Mouse (Mus musculus): ENCODE measurements around the gene Ranbp3l. TPM values are rescaled to one million over a fixed set of nuclear protein-coding genes. Genes with fewer than 3 reads are reported as not detected.

Gene Ranbp3l
- 8.0 and 10.0 TPM in 2 replicates for polyA plus RNA-seq (2015; fragmentation: Nextera tagmentation; extraction: Ambion mirVana)

GRCm38 (mm10) chr15:8967573-8968228, at the start of gene Ranbp3l:
Ranbp3l (plus strand) TSS chr15:8967949.
- no peaks in the 10 kb centered on the region for H3K36me3 ChIP-seq (ENCODE audit: control insufficient read depth, insufficient read depth)
- H3K9ac ChIP-seq (replicated peaks; ENCODE audit: low read depth, low read length) = peak within 1 kb of the TSS; percentile 31
- H3K27ac ChIP-seq (ENCODE audit: low read length) = no peak within 1 kb of the TSS
- H3K9me3 ChIP-seq (ENCODE audit: control insufficient read depth, low read length) = no peaks in the 10 kb centered on the region
- peak within 1 kb of the TSS; percentile 28 for H3K4me3 ChIP-seq (replicated peaks; ENCODE audit: low read length)
- H3K4me2 ChIP-seq (ENCODE audit: low read length) = peak within 1 kb of the TSS; percentile 47
- peak; percentile 88 for ATAC-seq
- no peaks in the 10 kb centered on the region for H3K27me3 ChIP-seq (replicated peaks; ENCODE audit: control insufficient read depth, insufficient read depth, low read length)
- WGBS = 37% methylated on average over 18 of the region's 18 CpGs
- 0 out of 2 replicates have a peak, but pooled peaks cover 9% of the 10 kb centered on the region for H3K4me1 ChIP-seq (replicated peaks; ENCODE audit: control insufficient read depth, insufficient read depth, low read length)

- Histone ChIP-seq H3K36me3 (ENCODE audit: control insufficient read depth, insufficient read depth) (no peaks in the 10 kb centered on the region), H3K9ac (replicated peaks; ENCODE audit: low read depth, low read length) (no peak overlapping the region), H3K27me3 (replicated peaks; ENCODE audit: control insufficient read depth, insufficient read depth, low read length) (no peaks in the 10 kb centered on the region), H3K9me3 (ENCODE audit: control insufficient read depth, low read length) (no peaks in the 10 kb centered on the region), H3K27ac (ENCODE audit: low read length) (no peak overlapping the region), H3K4me1 (replicated peaks; ENCODE audit: control insufficient read depth, insufficient read depth, low read length) (no peaks in the 10 kb centered on the region), H3K4me2 (ENCODE audit: low read length) (no peak overlapping the region), H3K4me3 (replicated peaks; ENCODE audit: low read length) (no peak overlapping the region)
- WGBS = 68% methylated on average over 1 of the region's 1 CpGs
- ATAC-seq = no peak
Observed at GRCm38 (mm10) chr15:8930061-8930460, 37.7 kb upstream of the Ranbp3l start.

GRCm38 (mm10) chr15:8936911-8937310, 30.8 kb upstream of the Ranbp3l start:
- no peak for ATAC-seq
- Histone ChIP-seq H3K27ac (ENCODE audit: low read length) (no peak overlapping the region), H3K9me3 (ENCODE audit: control insufficient read depth, low read length) (no peaks in the 10 kb centered on the region), H3K4me3 (replicated peaks; ENCODE audit: low read length) (no peak overlapping the region), H3K36me3 (ENCODE audit: control insufficient read depth, insufficient read depth) (no peaks in the 10 kb centered on the region), H3K9ac (replicated peaks; ENCODE audit: low read depth, low read length) (no peak overlapping the region), H3K4me1 (replicated peaks; ENCODE audit: control insufficient read depth, insufficient read depth, low read length) (no peaks in the 10 kb centered on the region), H3K27me3 (replicated peaks; ENCODE audit: control insufficient read depth, insufficient read depth, low read length) (no peaks in the 10 kb centered on the region), H3K4me2 (ENCODE audit: low read length) (no peak overlapping the region)
- WGBS = 85% methylated on average over 3 of the region's 3 CpGs

DNA sequence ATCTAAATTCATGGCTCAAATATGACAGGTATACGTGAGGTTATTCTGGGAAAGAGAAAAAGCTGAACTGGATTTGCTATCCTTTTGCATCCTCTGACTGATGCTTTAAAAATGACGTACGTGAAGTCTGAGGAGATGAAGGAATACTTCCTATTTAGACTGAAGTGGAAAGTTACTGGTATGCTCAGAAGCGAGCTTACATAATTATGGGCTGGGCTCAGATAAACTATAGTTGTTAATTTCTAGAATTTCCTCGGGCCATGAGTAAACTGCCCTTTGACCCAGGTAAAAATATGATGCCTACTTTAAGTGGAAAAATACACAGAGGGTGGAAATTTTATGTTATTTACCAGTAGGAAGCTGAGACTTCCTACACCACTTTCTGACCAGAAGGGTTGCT, 26.9 kb upstream of the Ranbp3l start:
- Histone ChIP-seq H3K27ac (ENCODE audit: low read length) (no peak overlapping the region), H3K27me3 (replicated peaks; ENCODE audit: control insufficient read depth, insufficient read depth, low read length) (no peaks in the 10 kb centered on the region), H3K4me1 (replicated peaks; ENCODE audit: control insufficient read depth, insufficient read depth, low read length) (no peaks in the 10 kb centered on the region), H3K4me3 (replicated peaks; ENCODE audit: low read length) (no peak overlapping the region), H3K4me2 (ENCODE audit: low read length) (no peak overlapping the region), H3K36me3 (ENCODE audit: control insufficient read depth, insufficient read depth) (no peaks in the 10 kb centered on the region), H3K9me3 (ENCODE audit: control insufficient read depth, low read length) (no peaks in the 10 kb centered on the region), H3K9ac (replicated peaks; ENCODE audit: low read depth, low read length) (no peak overlapping the region)
- ATAC-seq = no peak
- 93% methylated on average over 5 of the region's 5 CpGs for WGBS

DNA sequence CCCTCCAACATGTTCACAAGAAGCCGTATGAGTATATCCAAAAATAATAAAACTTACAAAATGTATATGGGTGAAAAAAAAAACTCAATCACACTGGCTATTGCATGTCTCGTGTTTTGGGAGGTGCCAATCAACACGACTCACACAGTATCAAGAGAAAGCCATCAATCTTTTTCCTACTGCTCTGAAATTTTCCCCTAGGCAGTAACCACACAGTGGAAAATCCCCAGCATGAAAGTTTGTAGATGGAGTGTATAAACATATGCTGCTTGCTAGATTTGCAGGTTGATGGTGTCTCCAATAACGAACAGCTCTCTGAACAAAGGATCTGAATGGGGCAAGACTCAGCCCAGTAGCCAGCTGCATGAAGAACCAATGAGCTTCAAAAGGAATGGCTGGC, 16.9 kb upstream of the Ranbp3l start:
- H3K4me3 ChIP-seq (replicated peaks; ENCODE audit: low read length) = no peak overlapping the region

GRCm38 (mm10) chr15:8963323-8963722, 4.4 kb upstream of the Ranbp3l start:
- 62% methylated on average over 2 of the region's 2 CpGs for WGBS
- 0 out of 2 replicates have a peak, but pooled peaks cover 9% of the 10 kb centered on the region for H3K4me1 ChIP-seq (replicated peaks; ENCODE audit: control insufficient read depth, insufficient read depth, low read length)
- no peak for ATAC-seq

More for the DNA sequence above, 16.9 kb upstream of the Ranbp3l start:
- Histone ChIP-seq H3K36me3 (ENCODE audit: control insufficient read depth, insufficient read depth) (no peaks in the 10 kb centered on the region), H3K27ac (ENCODE audit: low read length) (no peak overlapping the region), H3K9ac (replicated peaks; ENCODE audit: low read depth, low read length) (no peak overlapping the region), H3K4me1 (replicated peaks; ENCODE audit: control insufficient read depth, insufficient read depth, low read length) (no peaks in the 10 kb centered on the region), H3K27me3 (replicated peaks; ENCODE audit: control insufficient read depth, insufficient read depth, low read length) (no peaks in the 10 kb centered on the region), H3K4me2 (ENCODE audit: low read length) (no peak overlapping the region), H3K9me3 (ENCODE audit: control insufficient read depth, low read length) (no peaks in the 10 kb centered on the region)
- no peak for ATAC-seq
- WGBS = 73% methylated on average over 4 of the region's 4 CpGs

GRCm38 (mm10) chr15:8968229-8968595, 463 bp downstream of the Ranbp3l start:
- 75% methylated on average over 14 of the region's 14 CpGs for WGBS
- no peaks in the 10 kb centered on the region for H3K36me3 ChIP-seq (ENCODE audit: control insufficient read depth, insufficient read depth)
- no peak overlapping the region for H3K27ac ChIP-seq (ENCODE audit: low read length)
- H3K4me3 ChIP-seq (replicated peaks; ENCODE audit: low read length) = no peak overlapping the region
- peak overlapping the region; percentile 47 for H3K4me2 ChIP-seq (ENCODE audit: low read length)
- ATAC-seq = no peak
- H3K9ac ChIP-seq (replicated peaks; ENCODE audit: low read depth, low read length) = no peak overlapping the region
- no peaks in the 10 kb centered on the region for H3K27me3 ChIP-seq (replicated peaks; ENCODE audit: control insufficient read depth, insufficient read depth, low read length)
- H3K9me3 ChIP-seq (ENCODE audit: control insufficient read depth, low read length) = no peaks in the 10 kb centered on the region
- 0 out of 2 replicates have a peak, but pooled peaks cover 9% of the 10 kb centered on the region for H3K4me1 ChIP-seq (replicated peaks; ENCODE audit: control insufficient read depth, insufficient read depth, low read length)

More at GRCm38 (mm10) chr15:8963323-8963722, 4.4 kb upstream of the Ranbp3l start:
- Histone ChIP-seq H3K9ac (replicated peaks; ENCODE audit: low read depth, low read length) (no peak overlapping the region), H3K36me3 (ENCODE audit: control insufficient read depth, insufficient read depth) (no peaks in the 10 kb centered on the region), H3K27me3 (replicated peaks; ENCODE audit: control insufficient read depth, insufficient read depth, low read length) (no peaks in the 10 kb centered on the region), H3K27ac (ENCODE audit: low read length) (no peak overlapping the region), H3K4me3 (replicated peaks; ENCODE audit: low read length) (no peak overlapping the region), H3K4me2 (ENCODE audit: low read length) (no peak overlapping the region), H3K9me3 (ENCODE audit: control insufficient read depth, low read length) (no peaks in the 10 kb centered on the region)

DNA sequence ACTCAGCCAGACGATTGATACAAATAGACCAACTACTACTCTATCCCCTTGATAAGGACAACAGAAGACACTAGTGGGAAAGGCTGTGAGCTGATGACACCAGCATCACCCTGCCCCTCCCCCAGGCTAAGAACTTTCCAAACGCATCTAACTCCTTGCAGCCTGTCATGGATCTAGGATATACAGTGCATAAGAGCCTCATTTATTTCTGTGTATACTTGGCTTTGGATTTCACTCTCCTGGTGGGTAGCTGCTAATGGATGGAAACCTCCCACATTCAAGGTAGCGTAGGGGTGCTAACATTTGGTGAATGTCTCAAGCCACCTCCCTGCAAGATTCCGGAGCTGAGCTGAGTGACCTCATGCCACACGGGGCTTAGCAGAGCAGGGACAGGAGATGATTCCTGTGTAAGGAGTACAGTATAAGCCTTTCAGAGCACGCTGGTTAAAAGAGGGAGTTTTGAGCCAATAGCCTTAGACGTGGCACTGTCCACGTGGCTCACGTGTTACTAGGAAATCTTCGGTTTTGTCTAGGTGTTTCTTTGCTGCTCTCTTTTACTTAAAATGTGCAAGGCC, 1.4 kb downstream of the Ranbp3l start:
- Histone ChIP-seq H3K9me3 (ENCODE audit: control insufficient read depth, low read length) (no peaks in the 10 kb centered on the region), H3K27ac (ENCODE audit: low read length) (no peak overlapping the region), H3K4me2 (ENCODE audit: low read length) (no peak overlapping the region), H3K4me1 (replicated peaks; ENCODE audit: control insufficient read depth, insufficient read depth, low read length) (0 out of 2 replicates have a peak, but pooled peaks cover 9% of the 10 kb centered on the region), H3K27me3 (replicated peaks; ENCODE audit: control insufficient read depth, insufficient read depth, low read length) (no peaks in the 10 kb centered on the region), H3K9ac (replicated peaks; ENCODE audit: low read depth, low read length) (no peak overlapping the region), H3K36me3 (ENCODE audit: control insufficient read depth, insufficient read depth) (no peaks in the 10 kb centered on the region), H3K4me3 (replicated peaks; ENCODE audit: low read length) (no peak overlapping the region)
- ATAC-seq = no peak
- 86% methylated on average over 10 of the region's 10 CpGs for WGBS

DNA sequence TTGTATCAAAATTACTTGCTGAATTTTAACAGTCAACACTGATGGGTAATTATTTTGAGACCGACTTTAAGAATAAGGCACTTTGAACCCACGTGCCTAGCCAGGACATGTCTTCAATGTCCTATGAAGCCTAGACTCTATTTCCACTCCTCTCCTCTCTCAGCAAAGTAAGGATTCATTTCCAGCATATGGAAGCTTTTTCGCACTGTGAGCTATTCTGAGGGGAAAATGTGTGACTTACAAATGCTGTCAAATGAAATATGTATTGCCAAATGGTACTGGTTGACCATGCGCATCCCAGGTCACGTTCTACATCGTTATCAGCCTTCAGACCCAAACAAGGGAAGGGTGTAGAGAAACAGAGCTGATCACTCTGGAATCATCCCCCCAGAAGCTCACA, 23.5 kb downstream of the Ranbp3l start:
- H3K9ac ChIP-seq (replicated peaks; ENCODE audit: low read depth, low read length) = no peak overlapping the region
- H3K4me3 ChIP-seq (replicated peaks; ENCODE audit: low read length) = no peak overlapping the region
- no peak overlapping the region for H3K4me2 ChIP-seq (ENCODE audit: low read length)
- ATAC-seq = no peak
- H3K4me1 ChIP-seq (replicated peaks; ENCODE audit: control insufficient read depth, insufficient read depth, low read length) = no peaks in the 10 kb centered on the region
- no peak overlapping the region for H3K27ac ChIP-seq (ENCODE audit: low read length)
- H3K36me3 ChIP-seq (ENCODE audit: control insufficient read depth, insufficient read depth) = no peaks in the 10 kb centered on the region
- 90% methylated on average over 6 of the region's 6 CpGs for WGBS
- no peaks in the 10 kb centered on the region for H3K27me3 ChIP-seq (replicated peaks; ENCODE audit: control insufficient read depth, insufficient read depth, low read length)
- no peaks in the 10 kb centered on the region for H3K9me3 ChIP-seq (ENCODE audit: control insufficient read depth, low read length)

Measured in forebrain, embryonic 16.5 days (tissue).